Mouse (Mus musculus): Measurements from ENCODE around the gene Focad.
A peak's percentile ranks its signal among the peaks of the same experiment; 100 is the strongest.

Gene Focad

DNA sequence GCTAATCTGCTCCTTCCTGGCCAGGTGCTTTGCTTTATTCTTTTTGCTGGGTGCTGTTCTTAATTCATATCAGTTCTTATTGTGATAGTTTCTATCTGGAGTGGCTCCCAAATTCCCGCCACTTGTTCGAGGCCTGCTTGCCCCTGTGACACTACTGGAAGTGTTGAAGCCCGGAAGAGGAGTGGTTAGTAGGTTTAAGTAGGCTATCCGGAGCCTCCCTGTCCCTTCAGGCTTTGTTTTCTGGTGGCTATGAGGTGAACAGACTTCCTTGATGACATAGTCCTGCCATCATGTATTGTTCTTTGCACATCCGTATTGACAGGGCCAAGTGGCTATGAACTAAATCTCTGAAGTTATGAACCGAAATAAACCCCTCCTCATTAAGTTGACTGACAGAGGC is 123.9 kb downstream of the Focad start:
- DNase-seq = no peak

DNA sequence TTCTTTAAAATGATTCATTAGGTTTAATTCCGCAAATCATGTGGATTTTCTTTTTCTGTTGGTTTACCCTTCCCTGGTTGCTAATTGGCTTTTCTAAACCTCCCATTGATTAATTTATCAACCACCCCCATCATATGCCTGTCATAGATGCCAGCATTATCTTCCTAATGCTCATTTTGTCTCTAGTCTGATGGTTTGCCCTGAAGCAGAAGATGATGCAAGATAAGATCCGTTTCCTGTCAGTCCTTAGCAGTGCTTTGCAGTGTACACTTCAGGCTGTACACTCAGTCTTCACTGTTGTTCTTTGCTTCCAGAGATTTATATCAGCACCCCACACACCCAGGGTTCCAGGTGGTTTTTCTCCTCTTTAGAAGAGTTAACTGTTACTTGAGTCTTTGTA is 124.4 kb downstream of the Focad start:
- DNase-seq = no peak

GRCm38 (mm10) chr4:88231375-88231774 is 136.9 kb downstream of the Focad start:
- no peak for DNase-seq

DNA sequence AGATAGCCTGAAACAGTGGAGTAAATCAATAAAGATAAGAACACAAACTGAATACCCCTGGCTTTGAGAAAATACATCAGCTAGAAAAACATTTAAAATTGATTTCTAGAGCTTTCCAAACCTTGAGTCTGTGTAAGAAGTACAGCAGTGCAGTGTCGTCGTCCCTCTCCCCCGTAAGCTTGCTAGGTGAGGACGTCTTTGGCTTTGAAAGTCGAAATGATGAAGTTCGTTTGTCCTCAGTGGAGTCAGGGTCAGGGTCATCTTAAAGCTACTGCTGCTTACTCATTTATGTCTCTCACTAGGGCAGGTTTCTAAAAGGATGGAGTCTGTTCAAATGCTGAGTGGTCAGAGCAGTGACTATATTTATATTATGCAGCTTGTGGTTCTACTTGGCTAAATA is 141.5 kb downstream of the Focad start:
- DNase-seq = no peak

DNA sequence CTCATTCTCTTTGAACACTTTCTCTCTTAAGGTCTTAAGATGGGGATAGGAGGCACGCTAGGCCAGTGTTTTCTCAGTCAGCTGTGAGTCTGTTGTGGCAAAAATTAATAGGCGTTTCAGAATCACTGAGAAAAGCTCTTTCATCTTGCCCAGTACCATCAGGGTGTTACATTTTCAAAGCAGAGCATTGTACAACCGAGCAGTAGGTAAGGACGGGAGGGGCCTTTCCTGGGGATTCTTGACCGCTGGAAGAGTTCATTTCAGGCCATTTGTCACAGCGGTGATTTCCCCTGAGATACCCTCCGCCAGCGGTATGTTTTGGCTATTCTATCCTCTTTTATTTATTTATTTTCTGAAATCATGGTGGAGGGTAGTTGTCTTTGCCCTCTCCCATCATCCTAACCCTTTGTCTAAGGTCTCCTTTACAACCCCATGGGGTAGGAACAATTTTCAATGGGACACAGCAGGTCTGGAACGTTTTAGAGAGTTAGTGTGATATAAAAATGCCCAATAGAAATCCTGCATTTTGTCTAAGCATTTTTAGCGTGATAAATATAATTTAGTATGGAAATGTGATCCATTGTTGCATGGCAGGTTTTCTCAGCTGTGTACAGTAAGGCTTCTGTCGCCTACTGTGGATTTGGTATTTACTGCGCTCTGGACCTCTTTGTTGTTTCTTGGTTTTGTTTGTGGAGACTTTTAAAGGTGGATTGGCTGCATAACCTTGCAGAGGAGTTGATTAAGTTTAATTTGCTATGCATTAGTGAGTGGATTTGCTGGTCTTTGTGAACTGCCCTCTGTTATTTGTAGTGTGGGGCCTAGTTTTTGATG is 142.7 kb downstream of the Focad start:
- no peak for DNase-seq

DNA sequence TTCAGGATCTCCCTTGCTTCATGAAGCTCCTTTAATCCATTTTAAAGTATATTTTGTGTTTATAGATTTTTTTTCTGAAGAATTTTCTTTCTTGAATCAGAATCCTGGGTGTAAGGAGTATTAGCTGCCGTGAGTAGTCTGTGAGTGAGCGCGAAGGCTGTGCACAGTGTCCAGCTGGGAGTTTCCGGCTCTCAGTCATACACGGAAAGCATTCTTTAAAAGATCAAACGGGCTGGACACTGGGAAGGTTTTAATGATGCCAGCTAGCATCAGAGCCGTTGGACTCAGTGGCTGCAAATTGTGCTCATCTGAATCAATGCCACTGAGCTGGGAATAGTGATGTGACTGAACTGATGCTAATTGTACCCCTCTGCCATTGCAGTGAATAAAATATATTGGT is 143.9 kb downstream of the Focad start:
- no peak for DNase-seq

DNA sequence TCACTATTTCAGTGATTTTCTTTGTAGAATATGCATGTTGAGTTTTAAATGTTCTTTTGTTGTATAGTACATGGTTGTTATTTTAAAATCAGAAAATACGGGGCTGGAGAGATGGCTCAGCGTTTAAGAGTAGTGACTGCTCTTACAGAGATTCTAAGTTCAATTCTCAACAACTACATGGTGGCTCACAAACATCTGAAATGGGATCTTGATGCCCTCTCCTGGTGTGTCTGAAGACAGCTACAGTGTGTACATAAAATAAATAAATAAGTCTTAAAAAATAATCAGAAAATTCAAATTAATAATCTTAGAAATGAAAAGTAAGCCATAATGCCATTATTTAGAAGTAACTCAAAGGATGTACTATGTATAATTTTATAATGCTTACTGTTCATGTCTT is 149.4 kb downstream of the Focad start:
- no peak for DNase-seq

DNA sequence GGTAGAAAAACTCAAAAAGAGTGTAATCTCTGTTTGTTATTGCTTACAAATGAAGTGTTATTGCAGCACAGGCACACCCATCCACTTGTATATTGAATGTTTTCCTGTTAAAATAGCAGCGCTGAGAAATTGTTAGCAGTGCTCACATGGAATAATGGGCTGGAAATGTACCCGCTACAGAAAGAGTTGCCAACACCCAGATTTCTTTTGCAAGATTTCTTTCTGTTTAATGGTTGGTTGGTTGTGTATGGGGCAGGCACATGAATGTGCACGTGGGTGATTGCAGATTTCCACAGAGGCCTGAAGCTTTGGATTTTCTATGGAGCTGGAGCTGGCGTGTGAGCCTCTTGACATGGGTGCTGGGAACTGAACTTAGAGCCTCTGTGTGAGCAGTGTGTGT is 151.1 kb downstream of the Focad start:
- DNase-seq = no peak

- no peak for DNase-seq
These were observed 166.9 kb downstream of the Focad start for GRCm38 (mm10) chr4:88261349-88261748.

GRCm38 (mm10) chr4:88264536-88264935 is 170.1 kb downstream of the Focad start:
- DNase-seq = no peak

- no peak for DNase-seq
These were observed 176.1 kb downstream of the Focad start for GRCm38 (mm10) chr4:88270408-88271067.

DNA sequence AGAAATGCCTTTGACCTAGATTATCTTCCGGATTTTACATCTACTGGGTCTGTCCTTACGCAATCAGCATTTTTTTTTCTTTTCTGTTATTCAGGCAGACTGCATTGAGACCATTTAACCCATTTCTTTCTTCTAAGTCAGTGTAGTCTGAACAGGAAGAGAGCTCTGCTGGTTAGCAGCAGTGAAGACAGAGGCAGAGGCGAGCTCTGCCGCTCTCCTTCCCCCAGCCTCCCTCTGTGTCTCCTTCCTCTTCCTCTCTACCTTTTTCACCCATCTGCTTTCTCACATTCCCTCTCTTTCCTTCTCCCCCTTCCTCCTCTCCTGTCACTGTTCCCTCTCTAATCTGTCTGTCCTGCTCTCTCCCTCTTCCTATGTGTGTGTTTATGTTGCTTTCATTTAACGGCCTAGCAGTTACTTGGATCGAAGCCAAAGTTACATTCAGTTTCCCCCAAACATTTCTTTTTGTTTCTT is 181.2 kb downstream of the Focad start:
- DNase-seq = no peak

DNA sequence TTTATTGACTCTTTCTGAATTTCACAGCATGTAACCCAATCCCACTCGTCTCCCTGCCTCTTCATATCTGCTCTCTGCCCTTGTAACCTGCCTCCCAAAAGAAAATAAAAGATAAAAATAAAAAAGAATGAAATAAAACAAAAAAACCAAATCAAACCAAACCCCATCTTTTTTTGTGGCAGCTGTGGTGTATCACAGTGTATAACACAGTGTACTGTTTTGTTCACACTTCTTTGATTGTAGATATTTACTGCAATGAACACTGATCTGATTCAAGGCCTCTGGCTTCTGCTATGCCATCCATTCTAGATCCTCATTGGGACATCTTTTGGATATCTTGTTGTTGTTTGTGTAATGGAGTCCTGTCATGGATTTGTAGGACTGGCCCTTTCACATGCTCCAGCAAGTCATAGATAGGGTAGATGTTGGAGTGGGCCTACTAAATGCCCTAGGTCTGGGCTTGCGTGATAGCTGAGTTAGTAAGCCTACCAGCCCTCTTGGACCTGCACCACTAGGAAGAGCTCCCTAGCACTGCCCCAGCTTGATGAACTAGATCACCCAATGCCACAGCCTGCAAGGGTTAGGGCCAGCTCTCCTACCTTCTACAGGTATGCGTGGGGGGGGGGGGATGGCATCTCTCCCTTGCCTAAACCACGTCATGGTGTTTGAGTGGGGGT is 181.8 kb downstream of the Focad start:
- DNase-seq = no peak

DNA sequence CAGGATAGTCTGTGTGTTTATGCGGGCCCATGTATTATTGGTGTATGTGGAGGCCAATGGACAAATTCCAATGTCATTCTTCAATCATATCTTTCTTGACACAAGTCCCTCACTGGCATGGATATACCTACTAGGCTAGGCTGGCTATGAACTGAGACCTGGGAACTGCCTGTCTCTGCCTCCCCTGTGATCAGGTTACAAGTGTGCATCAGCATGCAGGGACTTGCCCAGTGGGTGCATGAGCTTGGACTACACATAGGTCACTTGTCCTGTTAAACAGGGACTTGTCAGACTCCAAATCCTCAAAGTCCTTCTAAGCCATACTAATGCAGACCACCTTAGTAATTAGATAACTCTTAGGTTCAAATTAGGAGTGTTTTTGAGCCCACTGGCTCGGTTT is 184.1 kb downstream of the Focad start:
- DNase-seq = no peak

GRCm38 (mm10) chr4:88280536-88280935 is 186.1 kb downstream of the Focad start:
- no peak for DNase-seq

- no peak for DNase-seq
These were observed 201.1 kb downstream of the Focad start for GRCm38 (mm10) chr4:88295537-88295936.

GRCm38 (mm10) chr4:88299551-88299950 is 205.1 kb downstream of the Focad start:
- DNase-seq = no peak

DNA sequence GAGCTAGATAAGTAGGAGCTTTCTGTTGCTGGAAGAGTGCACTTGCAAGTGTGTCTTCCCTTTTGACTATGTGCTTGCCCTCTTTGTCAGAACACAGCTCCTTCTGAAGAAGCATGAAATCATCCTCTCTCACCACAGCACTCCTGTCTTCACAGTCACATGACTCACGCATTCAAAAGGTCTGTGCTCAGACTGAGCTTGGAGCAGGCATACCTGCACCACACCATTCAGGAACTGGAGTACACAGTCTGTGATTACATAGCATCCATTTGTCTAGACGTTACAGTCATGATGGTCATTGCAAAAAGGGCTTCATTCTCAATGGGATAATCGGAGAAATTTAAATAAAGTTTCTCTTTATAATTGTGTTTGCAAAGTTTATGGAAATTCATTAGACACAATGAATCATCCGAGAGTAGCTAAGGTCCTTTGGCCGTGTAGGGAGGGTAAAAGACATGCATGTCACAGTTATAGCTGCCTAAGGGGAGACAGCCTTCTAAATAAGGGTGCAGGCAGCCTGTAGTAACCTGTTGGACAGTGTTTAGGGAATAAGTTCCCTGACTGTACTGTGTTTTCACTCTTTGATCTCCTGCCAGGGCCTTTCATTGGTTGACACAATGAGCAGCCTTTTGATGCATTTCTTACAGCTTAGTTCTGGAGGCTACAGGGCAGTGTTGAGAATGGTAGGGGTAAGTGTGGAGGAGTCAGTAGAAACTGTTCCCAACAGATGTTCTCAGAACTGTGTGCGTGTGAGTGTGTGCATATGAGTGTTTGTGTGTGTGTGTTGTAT is 206.6 kb downstream of the Focad start:
- no peak for DNase-seq

DNA sequence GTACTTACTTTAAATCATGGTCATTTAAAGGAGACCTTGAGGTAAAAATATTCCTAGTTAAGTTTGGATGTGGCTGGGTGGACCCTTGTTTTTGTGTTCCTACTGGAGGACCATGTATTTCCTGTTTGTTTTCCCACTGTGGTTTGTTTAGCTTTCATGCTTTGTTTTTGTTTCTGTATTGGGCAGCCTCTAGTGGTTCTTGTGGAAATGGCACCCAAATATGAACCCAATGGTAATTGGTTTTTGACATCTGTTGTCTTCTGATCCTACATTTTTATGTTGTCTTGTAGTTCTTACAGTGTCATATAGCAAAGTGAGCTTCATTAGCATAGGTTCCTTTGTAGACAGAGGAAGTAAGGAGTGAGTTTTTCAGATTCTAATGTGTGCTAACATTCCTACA is 207.9 kb downstream of the Focad start:
- peak; percentile 31 for DNase-seq

DNA sequence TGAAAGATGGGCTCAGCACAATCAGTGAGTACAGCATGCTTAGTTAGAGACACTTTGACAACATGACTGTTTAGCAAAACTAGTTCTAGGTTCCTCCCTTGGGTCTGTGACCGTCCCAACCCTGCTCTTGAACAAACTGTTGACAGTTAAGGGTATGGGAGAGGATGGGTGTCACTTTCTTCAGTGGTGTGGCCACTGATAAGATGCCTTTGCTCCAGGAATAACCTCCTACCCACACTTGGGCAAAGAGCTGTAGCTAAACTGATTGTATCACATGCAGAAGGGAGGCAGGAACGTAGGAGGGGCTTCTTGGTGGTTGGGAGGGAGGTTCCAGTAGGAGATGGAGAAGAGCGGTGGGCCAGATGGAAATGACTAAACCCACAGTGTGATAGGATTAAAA is 213.3 kb downstream of the Focad start:
- DNase-seq = no peak

GRCm38 (mm10) chr4:88308342-88309116 is 214.1 kb downstream of the Focad start:
- no peak for DNase-seq

GRCm38 (mm10) chr4:88309676-88310075 is 215.2 kb downstream of the Focad start:
- DNase-seq = peak; percentile 16
